Comparison of ENCODE assay signal across 39 mouse cellular contexts in the genomic region with DNA sequence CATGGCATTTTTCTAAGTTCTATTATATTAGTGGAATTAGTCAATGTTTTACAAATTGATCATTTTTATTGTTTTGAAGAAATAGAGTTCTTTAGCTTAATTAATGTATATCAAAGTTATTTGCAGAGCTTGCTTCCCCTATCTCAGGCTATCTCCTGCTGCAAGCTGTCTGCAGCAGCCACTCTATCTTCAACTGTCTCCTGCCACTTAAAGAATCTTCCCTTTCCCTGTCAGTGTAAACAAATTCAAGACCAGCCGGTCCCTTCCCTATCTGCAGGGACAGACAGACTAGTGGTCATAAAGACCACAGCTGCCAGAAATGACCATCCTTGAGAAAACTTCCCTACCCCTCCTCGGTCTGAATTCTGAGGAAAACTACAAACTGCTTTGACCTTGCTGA. TPM values are rescaled to one million over a fixed set of nuclear protein-coding genes. Genes with fewer than 3 reads are reported as not detected.
"Had no signal": no experiment of that assay in that cellular context is flagged by ENCODE, and none has a peak within 500 bp of the region (broad histone marks: within the 10 kb centered on the region; RNA-seq: fewer than 3 reads in every experiment).

No protein-coding gene starts in this region.

- H3K4me3 ChIP-seq: heart, embryonic 10.5 days; heart, embryonic 12.5 days; hindbrain, embryonic 13.5 days; hindbrain, embryonic 15.5 days; layer of hippocampus, adult 2 months; limb, embryonic 13.5 days; limb, embryonic 15.5 days; liver, embryonic 13.5 days had no signal

- H3K9me3 ChIP-seq: heart, embryonic 10.5 days; heart, embryonic 12.5 days; hindbrain, embryonic 13.5 days; hindbrain, embryonic 15.5 days; limb, embryonic 13.5 days; limb, embryonic 15.5 days; liver, embryonic 13.5 days had no signal

- H3K9ac ChIP-seq: heart, embryonic 12.5 days; hindbrain, embryonic 13.5 days; hindbrain, embryonic 15.5 days; limb, embryonic 13.5 days; limb, embryonic 15.5 days; liver, embryonic 13.5 days had no signal

- ATAC-seq: hindbrain, postnatal 0 days; intestine, embryonic 16.5 days had no signal

- DNase-seq: gastrocnemius, postnatal 14 days; gastrocnemius, postnatal 36 days; heart, adult 18-20 months; heart, postnatal 14 days; heart, postnatal 36 days; kidney, adult 18-20 months; kidney, adult 8-10 months; kidney, postnatal 10 days; kidney, postnatal 25 days; kidney, postnatal 4 days; left cerebral cortex, postnatal 4 days; liver, embryonic 13.5 days had no signal

- H3K27me3 ChIP-seq: hindbrain, embryonic 13.5 days; hindbrain, embryonic 15.5 days; limb, embryonic 13.5 days; limb, embryonic 15.5 days; liver, embryonic 13.5 days had no signal

- H3K4me2 ChIP-seq: heart, embryonic 12.5 days; hindbrain, embryonic 13.5 days; hindbrain, embryonic 15.5 days; limb, embryonic 13.5 days; limb, embryonic 15.5 days; liver, embryonic 11.5 days; liver, embryonic 13.5 days had no signal

- H3K36me3 ChIP-seq: heart, embryonic 10.5 days; heart, embryonic 12.5 days; hindbrain, embryonic 13.5 days; hindbrain, embryonic 15.5 days; limb, embryonic 13.5 days; limb, embryonic 15.5 days; liver, embryonic 13.5 days had no signal

- H3K27ac ChIP-seq: heart, embryonic 10.5 days; hindbrain, embryonic 13.5 days; hindbrain, embryonic 15.5 days; hindbrain, postnatal 0 days; layer of hippocampus, adult 2 months; limb, embryonic 13.5 days; limb, embryonic 15.5 days; liver, embryonic 13.5 days had no signal

RNA-seq across cellular contexts. Expression of gene Nms, which starts 44.9 kb away (rescaled TPM):
- total RNA-seq: gastrocnemius, adult 18-20 months; gastrocnemius, adult 8-10 months; gastrocnemius, postnatal 14 days; gastrocnemius, postnatal 36 days; heart, adult 18-20 months; heart, adult 8-10 months; heart, postnatal 14 days; heart, postnatal 36 days; hematopoietic stem cell, adult 5-6 weeks; layer of hippocampus, adult 2 months; layer of hippocampus, postnatal 10 days; layer of hippocampus, postnatal 25 days; left cerebral cortex, adult 18-20 months; left cerebral cortex, adult 8-10 months; left cerebral cortex, postnatal 10 days; left cerebral cortex, postnatal 25 days; left cerebral cortex, postnatal 4 days had no signal
- polyA plus RNA-seq: gonadal fat pad, adult 2 months; heart, embryonic 10.5 days; heart, embryonic 12.5 days; heart, embryonic 14.5 days; heart, embryonic 16.5 days; intestine, embryonic 14.5 days; intestine, embryonic 16.5 days; kidney, embryonic 14.5 days; kidney, embryonic 16.5 days; limb, embryonic 11.5 days; limb, embryonic 13.5 days; limb, embryonic 15.5 days; liver, embryonic 11.5 days; liver, embryonic 13.5 days had no signal
